Mouse (Mus musculus) liver, postnatal 0 days (tissue): ENCODE measurements around the gene Dicer1. TPM values are rescaled to one million over a fixed set of nuclear protein-coding genes. Genes with fewer than 3 reads are reported as not detected.
A peak's percentile ranks its signal among the peaks of the same experiment; 100 is the strongest.

Source experiments
- ATAC-seq: fragments of 200-750 bp; cut with Nextera tagmentation; 2 replicates; pipeline ENCODE4 v1.8.0; 2017; ENCODE audit warnings: mild to moderate bottlenecking, moderate library complexity
- DNase-seq: peaks from one replicate; pipeline ENCODE4 v3.0.0-alpha.2; 2016
- H3K27ac ChIP-seq: fragments of 300-500 bp; sonication (generic); 2 replicates; pipeline ENCODE4 v1.5.1; 2014; ENCODE audit warnings: antibody characterized with exemption, moderate library complexity, mild to moderate bottlenecking, low read depth
- H3K27me3 ChIP-seq: fragments of 300-500 bp; sonication (generic); 2 replicates; pipeline ENCODE4 v1.6.1; 2014; ENCODE audit warnings: low read length, control low read depth, mixed read lengths; ENCODE audit not compliant: insufficient read depth
- H3K36me3 ChIP-seq: fragments of 300-500 bp; sonication (generic); replicated peaks from 2 replicates; pipeline ENCODE4 v1.6.1; 2014; ENCODE audit warnings: mild to moderate bottlenecking, control low read depth, low read length, moderate library complexity, mixed read lengths; ENCODE audit not compliant: insufficient read depth
- H3K4me1 ChIP-seq: fragments of 300-500 bp; sonication (generic); 2 replicates; pipeline ENCODE4 v1.6.1; 2014; ENCODE audit warnings: antibody characterized with exemption, mild to moderate bottlenecking, control low read depth; ENCODE audit not compliant: insufficient read depth
- H3K4me2 ChIP-seq: fragments of 300-500 bp; sonication (generic); 2 replicates; pipeline ENCODE4 v1.6.1; 2014; ENCODE audit warnings: low read depth, mild to moderate bottlenecking, low read length, moderate library complexity, mixed read lengths
- H3K4me3 ChIP-seq: fragments of 300-500 bp; sonication (generic); 2 replicates; pipeline ENCODE4 v1.5.1; 2014; ENCODE audit warnings: low read depth, low read length
- H3K9ac ChIP-seq: fragments of 300-500 bp; sonication (generic); replicated peaks from 2 replicates; pipeline ENCODE4 v1.6.1; 2014; ENCODE audit warnings: mild to moderate bottlenecking, moderate library complexity
- H3K9me3 ChIP-seq: fragments of 300-500 bp; sonication (generic); 2 replicates; pipeline ENCODE4 v1.6.1; 2016; ENCODE audit warnings: mild to moderate bottlenecking, control low read depth, low read length, mixed read lengths
- CTCF ChIP-seq: sonication (generic); IDR thresholded peaks from 2 replicates; pipeline ENCODE4 v1.5.1; 2016; ENCODE audit warnings: antibody characterized with exemption, low read depth
- EP300 ChIP-seq: IDR thresholded peaks from 2 replicates; pipeline ENCODE4 v1.6.1; 2016; ENCODE audit warnings: antibody characterized with exemption, low read depth, mild to moderate bottlenecking
- WGBS: fragments of 180-500 bp; shearing (Covaris S2); extraction: QIAGEN DNeasy Blood & Tissue Kit; methylation state at CpG from one replicate; pipeline ENCODE4 v1.1.7; 2014; ENCODE audit not compliant: insufficient replicate concordance; 5-methylcytosine and 5-hydroxymethylcytosine counted together
- polyA plus RNA-seq: library from polyadenylated mRNA; unstranded; fragments of >200 nt; fragmentation: Nextera tagmentation; extraction: Ambion mirVana; gene quantifications from 2 replicates; pipeline ENCODE4 v1.2.1, GENCODE M21; 2015

The Dicer1 gene
- polyA plus RNA-seq, 1 experiment from 2014 or later: 11.7 TPM

DNA sequence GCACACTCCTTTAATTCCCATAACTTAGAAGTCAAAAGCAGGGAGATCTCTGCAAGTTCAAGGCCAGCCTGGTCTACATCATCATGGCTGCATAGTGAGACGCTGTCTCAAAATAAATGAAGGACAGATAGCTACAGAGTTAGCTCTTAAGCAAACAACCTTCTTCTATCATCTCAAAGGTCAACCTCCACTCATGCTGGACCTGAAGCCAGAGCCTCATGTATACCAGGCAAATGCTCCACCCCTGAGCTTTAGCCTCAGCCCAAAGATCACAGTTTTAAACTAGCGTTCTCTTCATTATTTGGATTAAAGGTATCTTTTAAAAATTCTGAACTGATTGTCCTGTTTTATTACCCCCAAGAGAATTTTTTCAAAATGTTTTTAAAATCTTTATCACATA lies 5.2 kb downstream of the Dicer1 start:
- no peak overlapping the region for H3K4me2 ChIP-seq
- no peak overlapping the region for H3K9ac ChIP-seq
- H3K36me3 ChIP-seq: no peaks in the 10 kb centered on the region
- DNase-seq (no peak), ATAC-seq (no peak)
- no peaks in the 10 kb centered on the region for H3K27me3 ChIP-seq
- no peak overlapping the region for H3K27ac ChIP-seq
- TF ChIP-seq EP300 (no peak), CTCF (no peak)
- no peaks in the 10 kb centered on the region for H3K9me3 ChIP-seq
- WGBS: 68% methylated on average over 2 of the region's 2 CpGs
- H3K4me3 ChIP-seq: no peak overlapping the region
- H3K4me1 ChIP-seq: peaks cover 40% of the 10 kb centered on the region

DNA sequence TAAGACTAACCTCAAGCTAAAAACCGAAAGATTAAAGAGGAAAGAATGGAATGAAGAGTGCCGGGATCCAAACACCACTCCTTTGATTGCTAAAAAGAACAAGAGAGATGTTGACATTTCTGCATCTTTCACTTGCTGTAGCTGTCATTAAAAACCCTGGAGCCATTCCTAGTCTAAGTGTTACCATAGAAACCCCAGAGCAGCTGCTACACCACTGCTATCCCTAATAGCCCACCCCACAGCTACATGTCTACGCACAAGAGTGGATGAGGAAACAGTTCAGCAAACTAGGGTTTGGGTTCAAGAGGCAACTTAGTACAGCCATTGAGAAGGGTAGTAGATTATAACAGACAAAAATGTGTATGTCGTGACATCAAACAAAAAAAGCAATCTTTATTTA lies 8.1 kb downstream of the Dicer1 start:
- Histone ChIP-seq H3K4me1 (peaks cover 26% of the 10 kb centered on the region), H3K27ac (no peak overlapping the region), H3K9me3 (no peaks in the 10 kb centered on the region), H3K4me2 (no peak overlapping the region), H3K9ac (no peak overlapping the region), H3K36me3 (no peaks in the 10 kb centered on the region), H3K4me3 (no peak overlapping the region), H3K27me3 (no peaks in the 10 kb centered on the region)
- no peak for DNase-seq
- no peak for ATAC-seq
- WGBS: 85% methylated on average over 4 of the region's 4 CpGs
- TF ChIP-seq CTCF: no peak
- TF ChIP-seq EP300: no peak

DNA sequence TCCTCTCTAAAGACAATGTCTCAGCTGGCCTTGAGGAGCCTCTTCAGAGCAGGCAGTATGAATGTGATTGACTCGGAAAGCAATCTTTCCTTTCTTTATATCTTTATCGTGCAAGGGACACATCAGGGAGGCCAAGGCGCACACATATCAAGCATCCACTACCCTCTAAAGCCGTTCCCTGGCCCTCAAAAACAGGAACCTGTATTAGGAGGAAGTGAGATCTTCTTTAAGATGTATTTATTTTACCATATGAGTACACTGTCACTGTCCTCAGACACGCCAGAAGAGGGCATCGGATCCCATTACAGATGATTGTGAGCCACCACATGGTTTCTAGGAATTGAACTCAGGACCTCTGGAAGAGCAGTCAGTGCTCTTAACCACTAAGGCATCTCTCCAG lies 9.5 kb downstream of the Dicer1 start:
- no peak overlapping the region; the same call in 1 of the 2 replicates for H3K4me2 ChIP-seq
- H3K4me3 ChIP-seq: no peak overlapping the region
- H3K9ac ChIP-seq: no peak overlapping the region
- WGBS: 33% methylated on average over 6 of the region's 6 CpGs
- peaks cover 20% of the 10 kb centered on the region for H3K4me1 ChIP-seq
- ATAC-seq: 0 out of 2 replicates have a peak, but pooled peaks have one; percentile 33
- H3K27ac ChIP-seq: no peak overlapping the region
- H3K36me3 ChIP-seq: peaks cover 8% of the 10 kb centered on the region
- no peaks in the 10 kb centered on the region for H3K27me3 ChIP-seq
- TF ChIP-seq EP300 (no peak), CTCF (peak; percentile 54)
- DNase-seq: no peak
- no peaks in the 10 kb centered on the region for H3K9me3 ChIP-seq

DNA sequence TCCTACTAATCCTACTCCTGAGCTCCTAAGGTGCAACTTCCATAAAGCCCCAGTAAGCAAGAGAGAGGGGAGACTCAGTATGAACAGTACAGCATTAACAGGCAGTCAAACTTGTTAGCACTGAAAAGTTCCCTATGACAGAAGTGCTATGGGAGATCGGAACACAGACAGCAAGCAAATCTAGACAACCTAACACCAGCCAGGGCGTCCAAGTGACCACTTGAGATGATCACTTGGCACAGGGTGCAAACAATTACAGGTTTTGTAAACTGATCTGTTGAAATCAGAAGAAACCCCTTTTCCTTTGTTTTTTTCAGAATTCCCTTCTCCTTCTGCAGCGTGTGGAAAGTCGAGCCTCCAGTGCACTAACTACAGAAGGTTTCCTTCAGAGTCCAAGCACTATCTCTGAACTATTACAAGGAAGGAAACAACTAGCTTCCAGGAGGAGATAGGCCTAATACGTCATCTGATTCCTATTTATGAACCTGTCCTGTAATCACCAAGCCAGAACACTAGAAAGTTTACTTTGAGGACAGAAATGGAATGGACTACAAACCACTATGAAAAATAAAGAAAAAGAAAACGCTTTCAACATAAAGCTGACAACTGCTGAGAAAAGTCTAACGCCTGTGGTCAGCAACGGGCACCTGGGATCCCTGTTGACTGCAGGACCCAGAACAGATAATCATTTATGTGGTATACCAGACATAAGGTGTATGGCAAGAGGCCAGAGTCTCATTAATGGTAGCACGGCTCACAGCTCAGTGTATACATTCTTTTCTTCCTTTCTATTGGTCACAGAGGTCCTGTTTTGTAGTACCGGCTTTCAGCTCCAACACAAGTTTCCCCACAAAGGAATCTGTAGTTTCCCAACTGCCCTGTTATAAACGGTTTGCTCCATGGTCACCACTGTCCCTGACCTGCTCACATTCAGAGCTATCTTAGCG lies 10.6 kb downstream of the Dicer1 start:
- Histone ChIP-seq H3K36me3 (peaks cover 9% of the 10 kb centered on the region), H3K4me1 (peaks cover 16% of the 10 kb centered on the region), H3K27ac (no peak overlapping the region), H3K4me3 (no peak overlapping the region), H3K27me3 (no peaks in the 10 kb centered on the region), H3K4me2 (no peak overlapping the region), H3K9me3 (no peaks in the 10 kb centered on the region), H3K9ac (no peak overlapping the region)
- 60% methylated on average over 12 of the region's 12 CpGs for WGBS
- DNase-seq (no peak), ATAC-seq (no peak)
- TF ChIP-seq CTCF (no peak), EP300 (no peak)

DNA sequence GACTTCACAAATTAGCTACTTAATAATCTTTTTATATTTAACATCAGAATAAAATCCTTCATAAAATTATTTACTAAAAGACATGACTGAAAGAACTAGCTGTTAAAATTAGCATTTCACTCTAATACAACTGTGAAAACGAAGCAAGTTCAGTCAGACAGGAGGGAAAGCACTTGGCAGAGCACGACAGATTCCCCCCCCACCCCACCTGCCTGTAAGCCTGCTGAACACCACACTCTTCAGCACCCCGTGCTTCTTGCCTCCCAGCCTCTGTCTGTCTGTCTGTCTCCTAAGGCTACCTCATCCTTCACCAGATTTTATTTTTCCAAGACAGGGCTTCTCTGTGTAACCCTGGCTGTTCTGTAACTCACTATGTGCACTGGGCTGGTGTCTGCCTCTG lies 12.8 kb downstream of the Dicer1 start:
- WGBS: 77% methylated on average over 3 of the region's 3 CpGs
- DNase-seq (no peak), ATAC-seq (no peak)
- Histone ChIP-seq H3K4me3 (no peak overlapping the region), H3K27ac (no peak overlapping the region), H3K27me3 (no peaks in the 10 kb centered on the region), H3K9ac (no peak overlapping the region), H3K36me3 (peaks cover 17% of the 10 kb centered on the region), H3K9me3 (no peaks in the 10 kb centered on the region), H3K4me2 (no peak overlapping the region), H3K4me1 (peaks cover 15% of the 10 kb centered on the region)
- no peak for TF ChIP-seq CTCF
- no peak for TF ChIP-seq EP300

DNA sequence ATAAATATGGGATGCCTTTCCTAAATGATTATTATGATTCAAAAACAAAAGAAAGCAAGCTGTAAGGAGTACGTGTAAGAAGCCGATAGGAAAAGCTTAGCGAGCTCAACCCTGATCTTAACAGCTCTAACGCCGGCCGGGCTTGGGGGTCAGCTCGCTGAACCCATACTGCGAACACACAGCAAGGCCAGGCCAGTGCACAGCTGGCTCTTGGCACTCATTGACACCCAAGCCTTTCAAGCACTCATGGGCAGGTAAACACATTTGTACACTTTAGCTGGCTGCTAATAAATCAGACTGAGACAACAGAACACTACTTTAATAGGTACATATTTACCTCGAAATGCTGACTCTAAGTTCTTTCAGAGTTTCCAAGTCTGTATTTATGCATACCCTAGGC lies 13.3 kb downstream of the Dicer1 start:
- Histone ChIP-seq H3K36me3 (peaks cover 17% of the 10 kb centered on the region), H3K9me3 (no peaks in the 10 kb centered on the region), H3K9ac (no peak overlapping the region), H3K27me3 (no peaks in the 10 kb centered on the region), H3K4me3 (no peak overlapping the region), H3K4me2 (no peak overlapping the region), H3K27ac (no peak overlapping the region), H3K4me1 (peaks cover 15% of the 10 kb centered on the region)
- no peak for DNase-seq
- ATAC-seq: no peak
- TF ChIP-seq CTCF: no peak
- no peak for TF ChIP-seq EP300
- WGBS: 78% methylated on average over 9 of the region's 9 CpGs
